Mouse (Mus musculus) liver, adult 2 months (tissue): ENCODE measurements at regions not wholly inside any gene's neighbourhood (a gene's known extent, or its start where the extent isn't known, plus 50 kb on each side); places are given as distances from the start of the nearest gene placed in this dataset.

Experiments used
- CTCF ChIP-seq: fragments of 200-500 bp; IDR thresholded peaks from 2 replicates; pipeline ENCODE4 v1.5.1; 2011; ENCODE audit warnings: low read depth, low read length, control low read depth
- POLR2A ChIP-seq: fragments of 200-500 bp; IDR thresholded peaks from 2 replicates; pipeline ENCODE4 v1.6.1; 2011; ENCODE audit warnings: low read length, control low read depth; ENCODE audit not compliant: insufficient read depth; ENCODE audit errors: extremely low read depth

GRCm38 (mm10) chr2:30688402-30688801 is 93.6 kb downstream of the Cstad start:
- TF ChIP-seq POLR2A (no peak), CTCF (no peak)
